Mouse (Mus musculus) C2C12 (cell line): ENCODE data around the gene Cdh8. TPM values are rescaled to one million over a fixed set of nuclear protein-coding genes. Genes with fewer than 3 reads are reported as not detected.

Experiments
- H3K27me3 ChIP-seq: one replicate; pipeline ENCODE4 v1.6.1; 2011; ENCODE audit not compliant: control insufficient read depth, insufficient read depth, insufficient read length
- H3K36me3 ChIP-seq: one replicate; pipeline ENCODE4 v1.6.1; 2011; ENCODE audit not compliant: control insufficient read depth, insufficient read depth
- H3K4me3 ChIP-seq: one replicate; pipeline ENCODE4 v1.5.1; 2011; ENCODE audit warnings: mild to moderate bottlenecking, control low read depth; ENCODE audit not compliant: poor library complexity, insufficient read depth, severe bottlenecking
- H3K79me2 ChIP-seq: one replicate; pipeline ENCODE4 v1.6.1; 2011; ENCODE audit not compliant: control insufficient read depth, insufficient read depth
- H3K79me3 ChIP-seq: one replicate; pipeline ENCODE4 v1.6.1; 2011; ENCODE audit warnings: low read depth, control low read depth
- H3ac ChIP-seq: one replicate; pipeline ENCODE3; 2011; ENCODE audit warnings: low read depth; ENCODE audit not compliant: control insufficient read depth, insufficient read length
- CEBPB ChIP-seq: IDR thresholded peaks from one replicate; pipeline ENCODE4 v1.6.1; 2011; ENCODE audit warnings: low read depth, mild to moderate bottlenecking, control low read depth, moderate library complexity
- CTCF ChIP-seq: IDR thresholded peaks from one replicate; pipeline ENCODE4 v1.5.1; 2011; ENCODE audit not compliant: control insufficient read depth, insufficient read depth, insufficient read length
- FOSL1 ChIP-seq: IDR thresholded peaks from one replicate; pipeline ENCODE4 v1.8.0; 2011; ENCODE audit warnings: mild to moderate bottlenecking, low read length; ENCODE audit not compliant: poor library complexity, insufficient read depth, severe bottlenecking
- MAX ChIP-seq: IDR thresholded peaks from one replicate; pipeline ENCODE4 v1.6.1; 2011; ENCODE audit warnings: mild to moderate bottlenecking, control low read depth
- MYOD1 ChIP-seq: IDR thresholded peaks from one replicate; pipeline ENCODE4 v1.6.1; 2011; ENCODE audit warnings: low read depth; ENCODE audit not compliant: control insufficient read depth, insufficient read length
- MYOG ChIP-seq: IDR thresholded peaks from one replicate; pipeline ENCODE4 v1.6.1; 2011; ENCODE audit not compliant: control insufficient read depth, insufficient read length; ENCODE audit errors: extremely low read depth
- USF1 ChIP-seq: IDR thresholded peaks from one replicate; pipeline ENCODE4 v1.6.1; 2011; ENCODE audit warnings: low read depth, mild to moderate bottlenecking, control low read depth, moderate library complexity
- polyA plus RNA-seq: library from polyadenylated mRNA; unstranded; fragments of >200 nt; fragmentation: generic; extraction: Trizol; gene quantifications from one replicate; pipeline ENCODE4 v1.2.1, GENCODE M21; 2012; ENCODE audit warnings: missing spikeins

Cdh8 gene
- polyA plus RNA-seq, 1 experiment: not detected

GRCm38 (mm10) chr8:99048664-99049363 lies 367.5 kb downstream of the Cdh8 start:
- no peak for TF ChIP-seq MYOG
- no peak for TF ChIP-seq USF1
- TF ChIP-seq FOSL1: no peak
- TF ChIP-seq CEBPB: no peak
- TF ChIP-seq MAX: no peak
- no peak for TF ChIP-seq CTCF
- no peak for TF ChIP-seq MYOD1
- Histone ChIP-seq H3ac (no peak overlapping the region), H3K79me2 (no peaks in the 10 kb centered on the region), H3K79me3 (no peaks in the 10 kb centered on the region), H3K4me3 (no peak overlapping the region), H3K27me3 (no peaks in the 10 kb centered on the region), H3K36me3 (no peaks in the 10 kb centered on the region)

- Histone ChIP-seq H3K4me3 (no peak overlapping the region), H3K79me2 (no peaks in the 10 kb centered on the region), H3K27me3 (no peaks in the 10 kb centered on the region), H3K36me3 (no peaks in the 10 kb centered on the region), H3ac (no peak overlapping the region), H3K79me3 (no peaks in the 10 kb centered on the region)
- TF ChIP-seq MAX: no peak
- TF ChIP-seq MYOG: no peak
- TF ChIP-seq USF1: no peak
- TF ChIP-seq CTCF: no peak
- no peak for TF ChIP-seq FOSL1
- TF ChIP-seq MYOD1: no peak
These were observed 375.8 kb downstream of the Cdh8 start for GRCm38 (mm10) chr8:99040423-99040822.

GRCm38 (mm10) chr8:99031060-99031459 lies 385.2 kb downstream of the Cdh8 start:
- Histone ChIP-seq H3K79me2 (no peaks in the 10 kb centered on the region), H3K79me3 (no peaks in the 10 kb centered on the region), H3K4me3 (no peak overlapping the region), H3ac (no peak overlapping the region), H3K27me3 (no peaks in the 10 kb centered on the region), H3K36me3 (no peaks in the 10 kb centered on the region)
- TF ChIP-seq MAX: no peak
- TF ChIP-seq CTCF: no peak
- TF ChIP-seq MYOD1: no peak
- no peak for TF ChIP-seq CEBPB
- no peak for TF ChIP-seq USF1
- no peak for TF ChIP-seq FOSL1
- TF ChIP-seq MYOG: no peak
